Mouse (Mus musculus): ENCODE measurements around the gene Chd5. TPM values are rescaled to one million over a fixed set of nuclear protein-coding genes. Genes with fewer than 3 reads are reported as not detected.

The Chd5 gene
- polyA plus RNA-seq, 1 experiment: 25.9 TPM

DNA sequence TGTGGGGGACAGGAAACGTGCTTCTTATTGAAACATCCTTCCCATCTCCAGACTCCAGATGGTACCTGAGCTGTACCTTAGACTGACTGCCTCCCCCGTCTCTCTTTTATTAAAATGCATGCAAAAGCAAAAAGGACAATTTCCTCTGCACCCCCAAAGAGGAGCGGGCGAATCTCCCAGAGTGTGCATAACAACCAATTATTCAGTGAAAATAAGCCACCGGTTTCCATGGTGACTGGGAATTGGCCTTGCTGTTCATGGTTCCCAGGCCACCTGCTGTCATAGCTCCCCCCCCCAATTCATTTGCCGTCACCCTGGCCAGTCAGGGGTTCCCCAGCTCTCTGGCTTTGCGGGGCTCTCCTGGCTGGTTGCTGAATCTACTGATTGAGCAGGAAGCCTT is 26.8 kb downstream of the Chd5 start:
- no peaks in the 10 kb centered on the region for H3K27me3 ChIP-seq (ENCODE audit: control insufficient read depth, insufficient read depth, low read length)
- 49% methylated on average over 7 of the region's 7 CpGs for WGBS
- H3K4me1 ChIP-seq (ENCODE audit: control insufficient read depth, insufficient read depth, low read length): no peaks in the 10 kb centered on the region
- TF ChIP-seq CTCF (IDR thresholded peaks at IDR 0.05; ENCODE audit: borderline replicate concordance, insufficient read depth, low read depth, low read length) (no peak), POLR2A (IDR thresholded peaks at IDR 0.05; ENCODE audit: borderline replicate concordance, insufficient read depth, low read length) (no peak)
- no peak for DNase-seq
- no peak overlapping the region for H3K27ac ChIP-seq (ENCODE audit: insufficient read depth, low read length)
- H3K4me3 ChIP-seq (replicated peaks; ENCODE audit: insufficient read depth, low read depth, low read length): no peak overlapping the region

DNA sequence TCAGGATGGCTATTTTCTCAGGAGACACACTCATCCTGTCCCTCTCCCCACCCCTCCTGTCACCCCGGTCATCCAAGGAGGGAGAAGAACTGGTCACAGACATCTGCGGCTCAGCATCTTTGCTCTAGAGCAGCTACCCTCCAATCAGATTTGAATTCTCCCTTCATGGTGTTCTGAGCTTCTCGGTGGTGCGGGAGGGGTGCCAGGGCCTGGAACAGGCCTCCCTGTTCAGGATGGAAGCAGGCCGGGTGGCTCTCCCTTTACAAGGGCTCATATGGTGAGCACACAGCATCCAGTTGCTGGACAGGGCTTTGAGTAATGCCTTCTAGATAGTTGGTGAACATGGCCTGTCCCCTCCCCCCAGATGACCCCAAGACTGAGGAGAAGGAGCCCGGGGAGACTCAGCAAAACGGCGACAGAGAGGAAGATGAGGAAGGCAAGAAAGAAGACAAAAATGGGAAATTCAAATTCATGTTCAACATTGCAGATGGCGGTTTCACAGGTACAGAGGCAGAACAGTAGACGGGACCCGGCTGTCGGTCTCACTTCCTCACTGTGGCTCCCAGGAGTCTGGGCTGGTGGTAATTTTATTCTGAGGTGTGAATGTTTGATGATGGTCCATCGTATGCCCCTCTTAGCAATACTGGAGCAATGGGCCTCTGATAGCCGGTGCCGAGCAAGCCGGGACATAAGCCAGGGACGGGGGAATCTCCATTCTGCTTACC is 44.2 kb downstream of the Chd5 start:
- 69% methylated on average over 17 of the region's 17 CpGs for WGBS

DNA sequence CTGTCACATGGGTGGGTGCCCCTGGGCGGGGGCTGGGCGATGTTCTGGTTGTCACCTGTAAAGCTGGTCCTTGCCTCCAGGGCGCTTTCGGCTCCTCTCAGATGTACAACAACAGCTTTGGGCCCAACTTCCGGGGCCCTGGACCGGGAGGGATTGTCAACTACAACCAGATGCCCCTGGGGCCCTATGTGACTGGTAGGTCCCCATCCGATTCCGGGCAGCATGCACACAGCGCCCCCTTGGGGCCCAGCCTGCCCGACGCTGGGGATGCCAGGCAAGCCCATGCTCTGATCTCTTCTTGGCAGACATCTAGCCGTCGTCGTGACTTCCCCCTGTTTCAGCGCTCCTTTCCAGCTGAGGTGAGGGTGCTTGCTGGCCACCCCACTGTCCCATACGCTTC is 47.2 kb downstream of the Chd5 start:
- Histone ChIP-seq H3K27ac (ENCODE audit: insufficient read depth, low read length) (no peak overlapping the region), H3K4me3 (replicated peaks; ENCODE audit: insufficient read depth, low read depth, low read length) (no peak overlapping the region), H3K4me1 (ENCODE audit: control insufficient read depth, insufficient read depth, low read length) (no peaks in the 10 kb centered on the region), H3K27me3 (ENCODE audit: control insufficient read depth, insufficient read depth, low read length) (no peaks in the 10 kb centered on the region)
- DNase-seq: peak in 1 of 2 experiments; percentile 34
- TF ChIP-seq CTCF (IDR thresholded peaks at IDR 0.05; ENCODE audit: borderline replicate concordance, insufficient read depth, low read depth, low read length): peak; percentile 42
- no peak for TF ChIP-seq POLR2A (IDR thresholded peaks at IDR 0.05; ENCODE audit: borderline replicate concordance, insufficient read depth, low read length)
- 54% methylated on average over 16 of the region's 16 CpGs for WGBS

More for the DNA sequence above, 44.2 kb downstream of the Chd5 start:
- Histone ChIP-seq H3K4me1 (ENCODE audit: control insufficient read depth, insufficient read depth, low read length) (no peaks in the 10 kb centered on the region), H3K4me3 (replicated peaks; ENCODE audit: insufficient read depth, low read depth, low read length) (no peak overlapping the region), H3K27ac (ENCODE audit: insufficient read depth, low read length) (no peak overlapping the region), H3K27me3 (ENCODE audit: control insufficient read depth, insufficient read depth, low read length) (no peaks in the 10 kb centered on the region)
- TF ChIP-seq CTCF (IDR thresholded peaks at IDR 0.05; ENCODE audit: borderline replicate concordance, insufficient read depth, low read depth, low read length): no peak
- no peak for TF ChIP-seq POLR2A (IDR thresholded peaks at IDR 0.05; ENCODE audit: borderline replicate concordance, insufficient read depth, low read length)
- no peak for DNase-seq

DNA sequence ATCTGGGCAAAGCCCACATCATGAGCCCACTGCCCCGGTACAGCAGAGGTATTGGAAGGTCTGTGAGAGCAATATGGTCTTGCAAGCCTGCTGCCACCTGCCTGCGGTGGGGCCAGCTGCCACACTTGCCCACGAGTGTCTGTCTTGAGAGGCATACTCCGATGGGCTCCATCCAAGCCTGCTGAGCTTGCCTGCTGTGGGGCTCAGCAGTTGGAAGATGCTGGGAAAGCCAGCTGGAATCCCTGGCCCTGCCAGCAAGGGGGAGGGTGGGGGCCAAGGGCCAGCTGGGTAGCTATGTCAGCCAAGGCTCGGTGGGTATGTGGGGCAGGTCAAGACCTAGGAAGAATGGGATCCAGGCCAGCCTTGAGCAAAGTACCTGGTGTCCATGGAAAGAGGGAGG is 53.7 kb downstream of the Chd5 start:
- Histone ChIP-seq H3K4me3 (replicated peaks; ENCODE audit: insufficient read depth, low read depth, low read length) (no peak overlapping the region), H3K27ac (ENCODE audit: insufficient read depth, low read length) (no peak overlapping the region), H3K27me3 (ENCODE audit: control insufficient read depth, insufficient read depth, low read length) (no peaks in the 10 kb centered on the region), H3K4me1 (ENCODE audit: control insufficient read depth, insufficient read depth, low read length) (peaks cover 13% of the 10 kb centered on the region)
- DNase-seq: peak; percentile 65 to 68
- WGBS: 4% methylated on average over 5 of the region's 5 CpGs
- TF ChIP-seq CTCF (IDR thresholded peaks at IDR 0.05; ENCODE audit: borderline replicate concordance, insufficient read depth, low read depth, low read length) (no peak), POLR2A (IDR thresholded peaks at IDR 0.05; ENCODE audit: borderline replicate concordance, insufficient read depth, low read length) (no peak)

DNA sequence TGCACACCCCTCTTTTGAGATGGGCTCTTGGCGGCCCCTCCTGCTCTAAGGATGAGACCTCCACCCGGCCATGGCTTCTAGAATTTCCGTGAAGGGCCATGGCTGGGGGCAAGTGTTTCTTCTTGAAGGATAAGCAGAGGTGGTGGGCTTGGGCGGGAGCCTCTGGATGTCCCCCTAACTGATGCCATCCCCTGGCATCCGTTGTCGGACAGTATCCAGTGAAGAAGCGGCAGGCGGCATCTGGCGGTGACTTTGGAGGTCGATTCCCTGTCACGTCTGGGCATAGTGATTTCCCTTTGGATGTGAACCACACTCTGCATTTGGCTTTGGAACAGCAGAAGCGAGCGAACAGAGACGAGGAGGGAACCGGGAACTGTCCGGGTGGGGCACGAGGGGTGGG is 54.2 kb downstream of the Chd5 start:
- WGBS: 70% methylated on average over 17 of the region's 17 CpGs
- no peak overlapping the region for H3K4me3 ChIP-seq (replicated peaks; ENCODE audit: insufficient read depth, low read depth, low read length)
- H3K27me3 ChIP-seq (ENCODE audit: control insufficient read depth, insufficient read depth, low read length): no peaks in the 10 kb centered on the region
- TF ChIP-seq POLR2A (IDR thresholded peaks at IDR 0.05; ENCODE audit: borderline replicate concordance, insufficient read depth, low read length) (no peak), CTCF (IDR thresholded peaks at IDR 0.05; ENCODE audit: borderline replicate concordance, insufficient read depth, low read depth, low read length) (no peak)
- peaks cover 13% of the 10 kb centered on the region for H3K4me1 ChIP-seq (ENCODE audit: control insufficient read depth, insufficient read depth, low read length)
- H3K27ac ChIP-seq (ENCODE audit: insufficient read depth, low read length): no peak overlapping the region
- DNase-seq: no peak

DNA sequence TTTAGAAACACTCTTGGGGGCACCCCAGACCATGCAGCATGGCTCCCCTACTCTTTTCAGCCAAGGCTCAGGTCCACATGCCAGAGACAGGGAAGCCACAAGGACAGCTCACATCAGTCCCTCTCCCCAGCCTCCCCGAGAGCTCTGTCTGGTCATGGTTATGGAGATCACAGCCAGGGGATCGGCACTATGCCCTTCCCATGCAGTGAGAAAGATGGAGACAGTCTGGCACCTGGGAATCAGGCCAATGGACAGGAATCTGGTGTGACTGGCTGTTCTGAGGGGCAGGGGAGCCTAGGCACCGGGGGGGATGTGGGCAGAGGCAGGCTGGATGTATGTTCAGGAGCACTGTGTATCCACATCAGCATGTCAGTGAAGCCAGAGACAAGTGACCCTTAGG is 60.5 kb downstream of the Chd5 start:
- Histone ChIP-seq H3K27ac (ENCODE audit: insufficient read depth, low read length) (no peak overlapping the region), H3K27me3 (ENCODE audit: control insufficient read depth, insufficient read depth, low read length) (no peaks in the 10 kb centered on the region), H3K4me3 (replicated peaks; ENCODE audit: insufficient read depth, low read depth, low read length) (no peak overlapping the region), H3K4me1 (ENCODE audit: control insufficient read depth, insufficient read depth, low read length) (peaks cover 13% of the 10 kb centered on the region)
- 8% methylated on average over 3 of the region's 3 CpGs for WGBS
- TF ChIP-seq POLR2A (IDR thresholded peaks at IDR 0.05; ENCODE audit: borderline replicate concordance, insufficient read depth, low read length): no peak
- TF ChIP-seq CTCF (IDR thresholded peaks at IDR 0.05; ENCODE audit: borderline replicate concordance, insufficient read depth, low read depth, low read length): no peak
- peak; percentile 67 to 79 for DNase-seq

DNA sequence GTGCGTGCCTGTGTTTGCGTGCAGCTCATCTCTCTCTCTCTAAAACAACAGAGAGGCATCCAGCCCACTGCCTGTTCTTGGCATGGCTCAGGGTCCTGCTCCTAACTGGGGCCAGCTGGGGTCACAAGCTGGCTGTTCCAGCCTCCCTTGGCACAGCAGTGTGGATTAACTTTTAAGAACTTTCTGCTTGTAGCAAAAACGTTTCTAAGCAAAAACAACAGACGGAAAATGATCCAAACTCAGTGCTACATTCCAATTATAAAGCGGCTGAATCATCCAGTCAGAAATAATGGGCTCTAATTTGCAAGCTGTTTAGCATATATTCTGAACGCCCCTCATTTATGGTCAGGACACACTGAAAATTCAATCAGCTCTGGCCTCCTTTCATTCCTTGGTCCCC is 66.7 kb downstream of the Chd5 start:
- whole genome bisulfite sequencing: 80% methylated on average over 6 of the region's 6 CpGs
- H3K4me3 ChIP-seq (replicated peaks; ENCODE audit: insufficient read depth, low read depth, low read length): no peak overlapping the region
- H3K27me3 ChIP-seq (ENCODE audit: control insufficient read depth, insufficient read depth, low read length): no peaks in the 10 kb centered on the region
- no peak overlapping the region for H3K27ac ChIP-seq (ENCODE audit: insufficient read depth, low read length)
- TF ChIP-seq POLR2A (IDR thresholded peaks at IDR 0.05; ENCODE audit: borderline replicate concordance, insufficient read depth, low read length) (no peak), CTCF (IDR thresholded peaks at IDR 0.05; ENCODE audit: borderline replicate concordance, insufficient read depth, low read depth, low read length) (no peak)
- no peak for DNase-seq
- peaks cover 16% of the 10 kb centered on the region for H3K4me1 ChIP-seq (ENCODE audit: control insufficient read depth, insufficient read depth, low read length)

DNA sequence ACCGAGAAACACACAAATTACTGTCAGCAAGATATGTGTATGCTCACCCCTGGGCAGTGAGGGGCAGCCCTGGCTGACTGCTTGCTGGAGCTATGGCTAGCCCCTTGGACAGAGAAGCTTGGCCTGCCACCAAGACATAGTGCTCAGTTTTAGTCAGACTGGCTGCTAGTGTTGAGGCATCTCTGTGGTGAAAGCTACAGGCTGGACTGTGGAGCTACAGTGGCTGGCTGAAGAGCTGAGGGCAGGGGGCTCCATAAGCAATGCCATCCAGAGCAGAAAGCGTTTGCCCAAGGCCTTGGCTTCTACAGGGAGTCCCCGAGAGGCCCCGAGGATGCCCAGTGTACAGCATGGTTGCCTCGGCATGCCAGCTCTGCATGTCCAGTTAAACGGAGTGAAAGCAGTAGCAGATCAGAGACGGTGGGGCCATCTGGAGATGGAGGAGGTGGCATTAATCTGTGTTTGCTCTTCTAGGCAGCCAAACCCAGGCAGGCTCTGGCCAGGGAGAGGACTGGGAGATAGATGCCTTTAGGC is 67.3 kb downstream of the Chd5 start:
- no peak overlapping the region for H3K4me3 ChIP-seq (replicated peaks; ENCODE audit: insufficient read depth, low read depth, low read length)
- WGBS: 22% methylated on average over 7 of the region's 7 CpGs
- no peak for TF ChIP-seq CTCF (IDR thresholded peaks at IDR 0.05; ENCODE audit: borderline replicate concordance, insufficient read depth, low read depth, low read length)
- no peak for TF ChIP-seq POLR2A (IDR thresholded peaks at IDR 0.05; ENCODE audit: borderline replicate concordance, insufficient read depth, low read length)
- no peak for DNase-seq
- no peaks in the 10 kb centered on the region for H3K27me3 ChIP-seq (ENCODE audit: control insufficient read depth, insufficient read depth, low read length)
- H3K27ac ChIP-seq (ENCODE audit: insufficient read depth, low read length): no peak overlapping the region
- H3K4me1 ChIP-seq (ENCODE audit: control insufficient read depth, insufficient read depth, low read length): peaks cover 16% of the 10 kb centered on the region
